Mouse (Mus musculus) midbrain, postnatal 0 days (tissue): Measurements from ENCODE around the gene Vmn1r234. TPM values are rescaled to one million over a fixed set of nuclear protein-coding genes. Genes with fewer than 3 reads are reported as not detected.

Source experiments
- ATAC-seq: fragments of 200-750 bp; cut with Nextera tagmentation; 2 replicates; pipeline ENCODE4 v1.8.0; 2017; ENCODE audit warnings: moderate number of reproducible peaks, mild to moderate bottlenecking, moderate TSS enrichment, moderate library complexity; ENCODE audit not compliant: low FRiP score
- DNase-seq: peaks from one replicate; pipeline ENCODE4 v3.0.0-alpha.2; 2015; ENCODE audit warnings: low spot score
- H3K27ac ChIP-seq: fragments of 300-500 bp; sonication (generic); 2 replicates; pipeline ENCODE4 v1.5.1; 2014; ENCODE audit warnings: low read depth, mild to moderate bottlenecking, low read length, mixed read lengths
- H3K27me3 ChIP-seq: fragments of 300-500 bp; sonication (generic); 2 replicates; pipeline ENCODE4 v1.6.1; 2014; ENCODE audit warnings: low read length, control low read depth, mixed read lengths; ENCODE audit not compliant: insufficient read depth
- H3K36me3 ChIP-seq: fragments of 300-500 bp; sonication (generic); 2 replicates; pipeline ENCODE4 v1.6.1; 2014; ENCODE audit warnings: low read length, control low read depth, mixed read lengths; ENCODE audit not compliant: insufficient read depth
- H3K4me1 ChIP-seq: fragments of 300-500 bp; sonication (generic); 2 replicates; pipeline ENCODE4 v1.6.1; 2014; ENCODE audit warnings: mild to moderate bottlenecking, control low read depth, antibody characterized with exemption, low read length, mixed read lengths; ENCODE audit not compliant: insufficient read depth
- H3K4me2 ChIP-seq: fragments of 300-500 bp; sonication (generic); 2 replicates; pipeline ENCODE4 v1.6.1; 2014; ENCODE audit warnings: low read depth, mild to moderate bottlenecking, low read length, mixed read lengths; ENCODE audit not compliant: poor library complexity, severe bottlenecking
- H3K4me3 ChIP-seq: fragments of 300-500 bp; sonication (generic); 2 replicates; pipeline ENCODE4 v1.5.1; 2014; ENCODE audit warnings: low read depth, mild to moderate bottlenecking, low read length, moderate library complexity
- H3K9ac ChIP-seq: fragments of 300-500 bp; sonication (generic); replicated peaks from 2 replicates; pipeline ENCODE4 v1.6.1; 2014; ENCODE audit warnings: mild to moderate bottlenecking, low read length, moderate library complexity, mixed read lengths; ENCODE audit not compliant: poor library complexity, severe bottlenecking
- H3K9me3 ChIP-seq: fragments of 300-500 bp; sonication (generic); 2 replicates; pipeline ENCODE4 v1.6.1; 2016; ENCODE audit warnings: low read length, control low read depth
- CTCF ChIP-seq: IDR thresholded peaks from 2 replicates; pipeline ENCODE4 v1.5.1; 2016; ENCODE audit warnings: antibody characterized with exemption, mild to moderate bottlenecking
- microRNA-seq: library from miRNA; unstranded; fragments of <30 nt; microRNA quantifications from one replicate; pipeline ENCODE4, GENCODE M21; 2016; ENCODE audit warnings: borderline number of aligned reads
- polyA plus RNA-seq: library from polyadenylated mRNA; unstranded; fragments of >200 nt; fragmentation: Nextera tagmentation; extraction: Ambion mirVana; gene quantifications from 2 replicates; pipeline ENCODE4 v1.2.1, GENCODE M21; 2015
- total RNA-seq: library from RNA; depleted of rRNA; stranded (reverse); fragments of >200 nt; gene quantifications from 2 replicates; pipeline ENCODE4 v1.2.3, GENCODE M21; 2014; rRNA removed

The Vmn1r234 gene
- total and polyA plus RNA-seq, 2 experiments from 2014 or later: not detected

DNA sequence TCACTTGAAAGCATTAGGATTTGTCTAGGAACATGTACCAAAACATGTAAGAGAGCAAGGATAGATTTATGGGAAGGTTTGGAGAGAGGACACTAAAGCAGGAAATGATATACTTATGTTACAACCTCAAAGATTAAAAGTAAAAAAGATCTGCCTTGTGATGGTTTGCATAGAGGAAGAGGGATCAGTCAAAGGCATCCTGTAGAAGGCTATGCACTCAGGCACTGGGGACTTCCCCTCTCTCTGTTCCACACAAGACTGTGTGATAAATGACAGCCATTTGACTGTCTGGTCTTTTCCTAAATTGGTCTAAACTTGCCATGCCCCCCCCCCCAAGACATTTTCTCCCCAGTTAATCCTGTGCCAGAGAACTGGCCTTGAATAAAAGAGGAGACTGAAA lies 58.5 kb downstream of the Vmn1r234 start:
- DNase-seq (no peak), ATAC-seq (no peak)
- no peak for TF ChIP-seq CTCF
- Histone ChIP-seq H3K9me3 (0 out of 2 replicates have a peak, but pooled peaks cover 5% of the 10 kb centered on the region), H3K4me3 (no peak overlapping the region), H3K27me3 (no peaks in the 10 kb centered on the region), H3K4me2 (no peak overlapping the region), H3K27ac (no peak overlapping the region), H3K4me1 (no peaks in the 10 kb centered on the region), H3K36me3 (no peaks in the 10 kb centered on the region), H3K9ac (no peak overlapping the region)

Small RNAs within 50 kb of the gene (microRNA-seq; reads per million reads assigned to microRNA genes)
- not detected for gene Gm26384

Other genes with a start within 250 kb of the Vmn1r234 start
- not detected in 2 replicates for gene Vmn1r233, start 229.6 kb upstream of the Vmn1r234 start, total RNA-seq
- not detected in 2 replicates for gene Vmn1r233, start 229.6 kb upstream of the Vmn1r234 start, polyA plus RNA-seq
- 21.3 and 24.9 TPM in 2 replicates for gene Zfp160, start 217.2 kb upstream of the Vmn1r234 start, total RNA-seq
- 12.0 and 12.2 TPM in 2 replicates for gene Zfp160, start 217.2 kb upstream of the Vmn1r234 start, polyA plus RNA-seq
- gene Vmn1r235, start 30.3 kb downstream of the Vmn1r234 start, total RNA-seq: not detected in 2 replicates
- not detected in 2 replicates for gene Vmn1r235, start 30.3 kb downstream of the Vmn1r234 start, polyA plus RNA-seq
- not detected in 2 replicates for gene Vmn1r236, start 56.9 kb downstream of the Vmn1r234 start, total RNA-seq
- gene Vmn1r236, start 56.9 kb downstream of the Vmn1r234 start, polyA plus RNA-seq: not detected in 2 replicates
- not detected in 2 replicates for gene Vmn1r237, start 85.8 kb downstream of the Vmn1r234 start, total RNA-seq
- gene Vmn1r237, start 85.8 kb downstream of the Vmn1r234 start, polyA plus RNA-seq: not detected in 2 replicates
- 2.1 and 5.7 TPM in 2 replicates for gene Zfp677, start 157.7 kb downstream of the Vmn1r234 start, total RNA-seq
- 2.1 and 2.3 TPM in 2 replicates for gene Zfp677, start 157.7 kb downstream of the Vmn1r234 start, polyA plus RNA-seq
- 3.7 and 5.4 TPM in 2 replicates for gene Zfp54, start 197.1 kb downstream of the Vmn1r234 start, total RNA-seq
- gene Zfp54, start 197.1 kb downstream of the Vmn1r234 start, polyA plus RNA-seq: 2.3 and 2.8 TPM in 2 replicates
- gene Zfp51, start 224.3 kb downstream of the Vmn1r234 start, total RNA-seq: 5.5 and 6.4 TPM in 2 replicates
- 5.9 and 6.9 TPM in 2 replicates for gene Zfp51, start 224.3 kb downstream of the Vmn1r234 start, polyA plus RNA-seq